In the genomic region with DNA sequence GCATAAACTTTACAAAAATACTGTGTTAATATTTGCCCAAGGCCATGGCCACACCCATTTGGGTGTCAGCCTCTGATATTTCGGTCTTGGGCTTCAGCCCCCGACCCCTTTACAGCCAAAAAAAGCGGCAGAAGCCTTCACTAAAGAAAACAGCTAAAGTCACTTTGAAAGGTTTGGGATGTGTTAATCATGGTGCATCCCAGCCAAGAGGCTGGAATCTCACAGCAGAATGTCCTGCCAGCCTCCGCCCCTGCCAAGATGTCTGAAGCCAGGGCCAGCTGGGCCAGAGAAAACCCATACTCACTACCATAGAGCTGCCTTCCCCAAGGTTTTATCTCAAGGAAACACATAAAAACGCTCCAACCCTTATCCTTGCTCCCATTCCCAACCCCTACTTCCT, we compare ENCODE assay signal across 10 mouse cellular contexts. TPM values are rescaled to one million over a fixed set of nuclear protein-coding genes. Genes with fewer than 3 reads are reported as not detected.
DNase-seq lines count a peak whose midpoint lies in the region.
"Had no signal": no experiment of that assay in that cellular context is flagged by ENCODE, and none has a peak within 500 bp of the region (broad histone marks: within the 10 kb centered on the region; RNA-seq: fewer than 3 reads in every experiment).

No protein-coding gene starts in this region.

- DNase-seq in adrenal gland, postnatal 10 days, result peak; percentile 67
- DNase-seq in adrenal gland, postnatal 4 days (ENCODE audit: low spot score in 2 of 2), result no peak
- peak; percentile 11 for DNase-seq in 3T3-L1 (ENCODE audit: low read depth, low spot score)
- DNase-seq in cerebellum, adult 8-10 months, result peak; percentile 58
- DNase-seq in heart, adult 9 months (ENCODE audit: low spot score in 2 of 2), result peak; percentile 72 to 82
- DNase-seq in spleen, postnatal 10 days (ENCODE audit: low spot score in 2 of 2), result no peak
- no peak for DNase-seq in right cerebral cortex, postnatal 10 days (ENCODE audit: low spot score in 2 of 2)
- no peak for DNase-seq in limb, embryonic 10.5 days (ENCODE audit: low spot score)

- no peaks in the 10 kb centered on the region for H3K36me3 ChIP-seq in limb, embryonic 10.5 days
- H3K36me3 ChIP-seq: limb, embryonic 15.5 days; neural tube, embryonic 15.5 days had no signal

- no peaks in the 10 kb centered on the region for H3K9me3 ChIP-seq in limb, embryonic 10.5 days (replicated peaks)
- H3K9me3 ChIP-seq: limb, embryonic 15.5 days; neural tube, embryonic 15.5 days had no signal

- no peaks in the 10 kb centered on the region for H3K27me3 ChIP-seq in limb, embryonic 10.5 days (ENCODE audit: low read depth, poor library complexity, severe bottlenecking)
- H3K27me3 ChIP-seq: limb, embryonic 15.5 days; neural tube, embryonic 15.5 days had no signal

- peaks cover 14% of the 10 kb centered on the region for H3K4me1 ChIP-seq in limb, embryonic 10.5 days

- H3K27ac ChIP-seq in limb, embryonic 10.5 days, result no peak overlapping the region
- H3K27ac ChIP-seq: limb, embryonic 15.5 days; neural tube, embryonic 15.5 days had no signal

- 94% methylated on average over 5 of the region's 5 CpGs for WGBS in limb, embryonic 10.5 days

- H3K4me3 ChIP-seq in limb, embryonic 10.5 days, result no peak overlapping the region
- H3K4me3 ChIP-seq: limb, embryonic 15.5 days; neural tube, embryonic 15.5 days had no signal

RNA-seq across cellular contexts. Expression of gene Ptpn3, which starts 20.7 kb away (rescaled TPM):
- 10 to 100 TPM; 18.2 to 21.3 TPM for total RNA-seq in adrenal gland, postnatal 10 days (2021)
- total RNA-seq in adrenal gland, postnatal 4 days (2021), result 10 to 100 TPM; 29.0 to 34.7 TPM
- 1.0 and 1.4 TPM in 2 replicates for polyA plus RNA-seq in limb, embryonic 10.5 days (2016; fragmentation: Nextera tagmentation; extraction: Ambion mirVana)

Comparison
In these comparisons a context has a peak if more than half of its experiments do, and no peak if none do; other contexts are left out.
1. DNase-seq: peak in adrenal gland, postnatal 10 days (single experiment), 3T3-L1 (single experiment), cerebellum, adult 8-10 months (single experiment) and heart, adult 9 months (2 of 2); none in adrenal gland, postnatal 4 days (0 of 2), spleen, postnatal 10 days (0 of 2), right cerebral cortex, postnatal 10 days (0 of 2) and limb, embryonic 10.5 days (single experiment).